Mouse (Mus musculus): ENCODE results near the gene Diablo. TPM values are rescaled to one million over a fixed set of nuclear protein-coding genes. Genes with fewer than 3 reads are reported as not detected.
A peak's percentile ranks its signal among the peaks of the same experiment; 100 is the strongest.

Gene Diablo
- polyA plus RNA-seq, 1 experiment from 2014 or later = 112 TPM

DNA sequence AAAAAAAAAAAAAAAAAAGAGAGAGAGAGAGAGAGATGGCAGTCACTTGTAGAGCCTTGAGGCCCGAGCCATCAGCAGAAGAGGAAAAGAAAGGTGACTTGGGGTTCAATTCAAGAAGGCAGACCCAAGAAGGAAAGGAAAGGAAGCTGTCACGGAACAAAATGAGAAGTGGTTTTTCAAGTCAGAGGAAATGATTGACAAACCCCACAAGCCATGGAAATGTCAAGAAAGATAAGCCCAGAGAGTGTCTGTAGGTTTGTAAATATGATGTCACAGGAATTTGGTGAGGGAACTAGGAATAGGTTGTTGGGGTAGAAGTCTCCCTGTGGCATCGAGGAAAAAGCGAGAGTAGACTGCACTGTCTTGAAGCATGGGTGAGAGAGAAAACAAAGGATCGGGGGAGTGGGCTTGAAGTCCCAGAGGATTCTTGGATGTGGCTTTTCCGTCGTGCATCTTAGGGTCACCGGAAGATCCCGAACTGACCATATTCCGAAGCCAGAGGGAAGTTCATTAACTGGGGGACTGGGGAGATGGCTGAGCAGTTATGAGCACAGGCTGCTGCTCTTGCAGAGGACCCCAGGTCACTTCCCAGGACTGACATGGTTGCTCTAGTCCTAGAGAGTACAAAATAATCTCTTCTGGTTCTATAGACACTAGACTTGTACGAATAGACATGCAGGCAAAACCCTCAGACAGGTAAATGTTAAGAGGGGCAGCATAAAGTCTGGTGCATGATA lies 36.1 kb downstream of the Diablo start:
- Histone ChIP-seq H3K4me3 (no peak overlapping the region), H3K27ac (no peak overlapping the region), H3K4me1 (peaks cover 11% of the 10 kb centered on the region), H3K9me3 (no peaks in the 10 kb centered on the region), H3K36me3 (no peaks in the 10 kb centered on the region), H3K27me3 (ENCODE audit: insufficient read depth, poor library complexity, severe bottlenecking) (peaks cover 5% of the 10 kb centered on the region; the same call in 1 of the 2 replicates)
- WGBS = 75% methylated on average over 11 of the region's 11 CpGs
- DNase-seq (ENCODE audit: low spot score) = no peak

DNA sequence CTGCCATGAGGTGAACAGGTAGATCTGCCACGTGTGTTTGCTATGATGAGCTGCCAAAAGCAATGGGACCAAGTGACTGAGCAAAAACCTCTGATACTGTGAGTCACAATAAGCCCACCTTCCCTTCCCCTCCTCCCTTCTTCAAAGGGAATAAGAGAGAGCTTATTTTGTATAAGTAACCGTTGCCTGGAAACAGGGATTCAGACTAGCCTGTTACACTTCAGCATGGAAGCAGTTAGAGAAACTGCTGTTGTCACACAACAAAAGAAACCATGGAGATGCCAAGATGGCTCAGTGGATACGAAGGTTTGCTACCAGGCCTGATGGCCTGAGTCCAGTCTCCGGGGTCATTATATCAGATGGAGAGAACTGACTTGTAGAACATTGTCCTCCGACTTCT lies 50.2 kb downstream of the Diablo start:
- Histone ChIP-seq H3K27me3 (ENCODE audit: insufficient read depth, poor library complexity, severe bottlenecking) (no peaks in the 10 kb centered on the region), H3K27ac (no peak overlapping the region), H3K9me3 (no peaks in the 10 kb centered on the region), H3K4me3 (no peak overlapping the region), H3K4me1 (peaks cover 7% of the 10 kb centered on the region), H3K36me3 (no peaks in the 10 kb centered on the region)
- 83% methylated on average over 5 of the region's 5 CpGs for WGBS
- DNase-seq (ENCODE audit: low spot score) = no peak

DNA sequence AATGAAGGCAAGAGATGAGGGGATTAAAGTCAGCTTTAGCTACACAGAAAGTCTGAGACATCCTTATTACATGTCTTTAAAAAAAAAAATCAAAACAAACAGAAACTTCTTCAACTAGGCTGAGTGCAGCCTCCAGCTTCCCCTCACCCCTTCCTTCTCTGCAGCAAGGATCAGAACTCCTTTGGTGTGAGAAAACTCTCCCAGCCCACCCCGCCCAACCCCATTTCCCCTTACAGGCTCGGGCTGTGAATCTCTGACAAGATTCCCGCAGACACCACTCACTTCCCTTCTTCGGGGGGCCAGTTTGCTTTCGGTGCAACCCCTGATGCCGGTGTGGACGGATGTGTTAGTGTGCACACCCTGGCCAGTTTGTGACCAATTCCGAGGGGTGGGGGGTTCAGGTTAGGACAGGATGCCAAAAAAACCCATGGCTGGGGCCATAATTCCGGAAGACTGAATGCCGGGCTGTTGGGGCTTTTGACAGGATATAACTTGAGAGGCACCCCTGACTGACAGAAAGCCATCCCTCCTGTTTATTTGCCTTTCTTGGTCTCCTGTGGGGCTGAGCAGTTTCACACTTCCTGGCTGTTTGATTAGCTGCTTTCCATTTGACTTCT lies 53.1 kb downstream of the Diablo start:
- Histone ChIP-seq H3K4me3 (peak overlapping the region; percentile 52), H3K27ac (peak overlapping the region; percentile 53), H3K27me3 (ENCODE audit: insufficient read depth, poor library complexity, severe bottlenecking) (no peaks in the 10 kb centered on the region), H3K4me1 (peaks cover 7% of the 10 kb centered on the region), H3K36me3 (no peaks in the 10 kb centered on the region), H3K9me3 (no peaks in the 10 kb centered on the region)
- DNase-seq (ENCODE audit: low spot score) = no peak
- WGBS = 16% methylated on average over 10 of the region's 10 CpGs

DNA sequence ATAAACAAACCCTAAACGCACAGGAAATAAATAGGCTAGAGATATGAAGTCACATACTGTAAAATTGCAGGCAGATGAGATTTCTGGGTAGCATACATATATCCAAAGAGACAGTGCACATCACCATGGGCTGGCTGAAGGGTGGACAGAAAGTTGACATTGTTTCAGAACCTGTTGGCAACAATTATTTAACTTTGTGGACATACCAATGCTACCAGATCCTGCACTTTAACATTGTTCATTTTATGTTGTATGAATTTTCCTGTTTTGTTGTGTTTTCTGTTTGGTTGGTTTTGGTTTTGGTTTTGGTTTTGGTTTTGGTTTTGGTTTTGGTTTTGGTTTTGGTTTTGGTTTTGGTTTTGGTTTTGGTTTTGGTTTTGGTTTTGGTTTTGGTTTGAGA lies 59.3 kb downstream of the Diablo start:
- no peak for DNase-seq (ENCODE audit: low spot score)
- 85% methylated on average over 1 of the region's 1 CpGs for WGBS

DNA sequence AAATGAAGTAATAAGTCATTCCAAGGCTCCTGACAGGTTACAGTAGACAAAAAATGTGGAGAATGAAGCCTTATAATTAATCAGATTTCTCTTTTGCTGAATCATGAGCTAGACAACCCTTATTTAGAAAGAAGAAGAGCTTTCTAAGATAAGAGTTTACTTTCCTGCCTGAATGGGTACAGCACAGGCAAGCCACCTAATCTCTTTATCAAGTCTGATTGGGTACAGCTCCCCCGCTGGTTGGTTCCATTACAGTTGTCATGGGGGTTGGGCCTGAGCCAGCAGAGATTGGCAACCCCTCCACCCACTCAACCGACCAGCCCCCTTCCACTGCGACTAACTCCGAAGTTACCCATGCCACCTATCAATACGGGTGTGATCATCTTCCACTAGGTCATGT lies 62.6 kb downstream of the Diablo start:
- H3K4me1 ChIP-seq = no peaks in the 10 kb centered on the region
- no peaks in the 10 kb centered on the region for H3K9me3 ChIP-seq
- no peak for DNase-seq (ENCODE audit: low spot score)
- no peak overlapping the region for H3K4me3 ChIP-seq
- 26% methylated on average over 5 of the region's 5 CpGs for whole genome bisulfite sequencing
- H3K27me3 ChIP-seq (ENCODE audit: insufficient read depth, poor library complexity, severe bottlenecking) = no peaks in the 10 kb centered on the region
- peaks cover 10% of the 10 kb centered on the region; the same call in 1 of the 2 replicates for H3K36me3 ChIP-seq
- no peak overlapping the region for H3K27ac ChIP-seq

More for the DNA sequence above, 59.3 kb downstream of the Diablo start:
- H3K27me3 ChIP-seq (ENCODE audit: insufficient read depth, poor library complexity, severe bottlenecking) = no peaks in the 10 kb centered on the region
- no peaks in the 10 kb centered on the region for H3K36me3 ChIP-seq
- no peak overlapping the region for H3K4me3 ChIP-seq
- no peak overlapping the region for H3K27ac ChIP-seq
- no peaks in the 10 kb centered on the region for H3K9me3 ChIP-seq
- no peaks in the 10 kb centered on the region for H3K4me1 ChIP-seq

Small RNA genes lying within 50 kb of the gene (microRNA-seq; reads per million reads assigned to microRNA genes)
- not detected for gene Mir7647

Other genes starting within 250 kb of the Diablo start
- 16.3 and 21.9 TPM in 2 replicates for gene Bcl7a, start 180.3 kb downstream of the Diablo start, polyA plus RNA-seq (2016; fragmentation: Nextera tagmentation; extraction: Ambion mirVana)
- 13.1 and 17.0 TPM in 2 replicates for gene Mlxip, start 129.4 kb downstream of the Diablo start, polyA plus RNA-seq (2016; fragmentation: Nextera tagmentation; extraction: Ambion mirVana)
- not detected in 2 replicates for gene Lrrc43, start 34.9 kb downstream of the Diablo start, polyA plus RNA-seq (2016; fragmentation: Nextera tagmentation; extraction: Ambion mirVana)
- not detected in 2 replicates for gene Il31, start 34.7 kb downstream of the Diablo start, polyA plus RNA-seq (2016; fragmentation: Nextera tagmentation; extraction: Ambion mirVana)
- gene B3gnt4, start 13.7 kb downstream of the Diablo start, polyA plus RNA-seq (2016; fragmentation: Nextera tagmentation; extraction: Ambion mirVana) = 0.15 and 0.48 TPM in 2 replicates
- gene Gm49027, start 1.3 kb upstream of the Diablo start, polyA plus RNA-seq (2016; fragmentation: Nextera tagmentation; extraction: Ambion mirVana) = 0.19 TPM in 1 of 2 replicates, not detected in the other
- 23.4 and 23.5 TPM in 2 replicates for gene Vps33a, start 48.9 kb upstream of the Diablo start, polyA plus RNA-seq (2016; fragmentation: Nextera tagmentation; extraction: Ambion mirVana)
- gene Clip1, start 160.4 kb upstream of the Diablo start, polyA plus RNA-seq (2016; fragmentation: Nextera tagmentation; extraction: Ambion mirVana) = 49.1 and 56.0 TPM in 2 replicates
- 74.5 and 77.0 TPM in 2 replicates for gene Zcchc8, start 196.9 kb upstream of the Diablo start, polyA plus RNA-seq (2016; fragmentation: Nextera tagmentation; extraction: Ambion mirVana)
- 85.7 and 102 TPM in 2 replicates for gene Rsrc2, start 225.2 kb upstream of the Diablo start, polyA plus RNA-seq (2016; fragmentation: Nextera tagmentation; extraction: Ambion mirVana)
- 27.0 and 27.3 TPM in 2 replicates for gene Kntc1, start 225.5 kb upstream of the Diablo start, polyA plus RNA-seq (2016; fragmentation: Nextera tagmentation; extraction: Ambion mirVana)